Mouse (Mus musculus): ENCODE measurements at regions not wholly inside any gene's neighbourhood (a gene's known extent, or its start where the extent isn't known, plus 50 kb on each side); places are given as distances from the start of the nearest gene placed in this dataset.

- TF ChIP-seq POLR2A (IDR thresholded peaks at IDR 0.05; ENCODE audit: low read depth, low read length) = no peak
- no peak for TF ChIP-seq CTCF (IDR thresholded peaks at IDR 0.05; ENCODE audit: extremely low read depth, insufficient read depth, insufficient read length, insufficient replicate concordance)
Observed at GRCm38 (mm10) chr13:5675668-5676067, 185.6 kb upstream of the Klf6 start.
